Mouse (Mus musculus) kidney, postnatal 4 days (tissue): Measurements from ENCODE around the gene Cbwd1.

ENCODE experiments used
- DNase-seq, 2 experiments: peaks; one replicate each; pipeline ENCODE4 v3.0.0; 2021; ENCODE audit warnings: mixed read lengths in 2 of 2

Gene Cbwd1

DNA sequence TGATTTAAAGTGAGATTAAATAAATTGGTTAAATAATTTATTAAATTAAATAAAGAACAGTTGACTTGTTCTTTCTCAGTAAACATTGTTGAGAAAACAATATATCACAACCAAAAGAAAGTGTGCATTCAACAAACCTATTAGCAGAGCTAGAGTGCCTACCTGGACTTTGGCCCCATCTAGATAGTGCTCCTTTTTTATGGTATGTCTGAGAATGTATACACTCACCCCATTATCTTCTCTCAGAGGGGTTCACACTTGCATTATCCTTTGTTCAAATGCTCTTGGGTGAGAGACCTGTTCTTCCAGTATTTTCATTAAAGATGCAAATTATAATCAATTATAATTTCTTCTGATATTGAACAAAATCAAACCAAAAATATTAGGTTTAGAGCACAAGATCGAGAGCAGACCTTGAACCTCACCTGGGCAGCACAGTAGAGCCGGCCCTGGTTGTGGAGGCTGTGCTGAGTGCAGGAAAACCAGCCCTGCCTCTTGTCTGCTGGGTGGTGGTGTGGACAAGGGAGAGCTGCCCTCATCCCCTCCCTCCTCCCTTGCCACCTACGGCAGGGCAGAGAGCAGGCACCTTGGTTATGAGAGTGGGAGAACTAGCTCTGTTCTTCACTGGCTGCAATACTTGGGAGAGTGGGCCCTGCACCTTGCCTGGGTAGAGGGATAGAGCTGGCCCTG lies 11.4 kb upstream of the Cbwd1 start:
- no peak for DNase-seq

- DNase-seq, result no peak
Measured at GRCm38 (mm10) chr19:24971307-24971706, 9.9 kb upstream of the Cbwd1 start.

DNA sequence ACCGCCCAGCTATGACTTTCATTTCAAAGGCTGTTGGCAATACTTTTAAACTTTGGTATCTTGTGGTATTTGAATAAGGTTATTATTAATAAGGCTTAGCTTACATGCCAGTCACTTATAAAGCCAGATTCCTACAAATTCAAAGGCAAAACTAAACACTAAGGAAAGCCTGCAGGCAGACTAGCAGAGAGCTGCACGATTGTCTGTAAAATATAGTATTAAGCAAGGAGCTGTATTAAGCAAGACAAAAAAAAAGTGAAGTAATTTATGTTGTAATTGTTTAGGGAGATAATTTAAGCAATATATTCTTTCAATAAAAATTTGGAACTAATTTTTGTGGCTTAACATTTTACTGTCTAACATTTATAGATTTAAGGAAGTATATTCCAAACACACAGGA lies 5.5 kb upstream of the Cbwd1 start:
- DNase-seq, result no peak

DNA sequence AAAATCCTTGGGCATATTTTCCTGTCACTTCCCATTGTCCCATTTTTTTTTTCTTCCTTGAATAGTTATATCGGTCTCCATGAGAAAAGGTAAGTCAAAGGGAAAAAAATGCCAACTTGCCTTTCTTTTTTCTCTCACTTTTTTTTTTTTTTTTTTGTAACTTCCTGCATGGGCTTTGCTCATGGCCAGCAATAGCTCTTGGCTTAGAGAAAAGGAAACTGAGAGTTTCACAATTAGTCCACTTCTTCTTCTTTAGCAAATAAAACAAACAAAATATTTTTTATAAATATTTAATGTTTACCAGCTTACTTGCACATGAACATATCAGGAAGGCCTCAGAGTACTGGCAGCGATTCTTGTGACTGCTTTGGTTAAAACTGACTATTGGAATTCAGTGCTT lies 4.8 kb upstream of the Cbwd1 start:
- no peak for DNase-seq

DNA sequence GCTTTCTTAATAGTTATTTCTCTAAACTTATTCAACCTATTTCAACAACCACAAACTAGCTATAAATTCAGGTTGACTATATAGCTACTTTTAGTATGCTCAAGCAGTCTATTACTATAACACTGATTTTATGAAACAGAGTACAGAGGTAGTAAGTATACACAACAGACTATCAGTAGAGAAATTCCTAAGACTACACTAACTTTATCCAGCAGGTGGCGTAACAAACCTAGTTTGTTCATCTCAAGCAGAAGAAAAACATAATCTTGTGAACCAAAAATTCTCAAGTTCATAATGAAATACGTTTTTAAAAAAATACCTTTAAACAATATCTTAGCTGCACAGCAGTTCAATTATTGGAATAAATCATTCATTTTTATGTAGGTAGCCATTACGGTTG lies 2.9 kb downstream of the Cbwd1 start:
- DNase-seq, result no peak

- no peak for DNase-seq
Measured at GRCm38 (mm10) chr19:24945521-24946262, 15.7 kb downstream of the Cbwd1 start.

- DNase-seq, result peak in 1 of 2 experiments; percentile 5
Measured at GRCm38 (mm10) chr19:24937084-24937483, 24.3 kb downstream of the Cbwd1 start.

DNA sequence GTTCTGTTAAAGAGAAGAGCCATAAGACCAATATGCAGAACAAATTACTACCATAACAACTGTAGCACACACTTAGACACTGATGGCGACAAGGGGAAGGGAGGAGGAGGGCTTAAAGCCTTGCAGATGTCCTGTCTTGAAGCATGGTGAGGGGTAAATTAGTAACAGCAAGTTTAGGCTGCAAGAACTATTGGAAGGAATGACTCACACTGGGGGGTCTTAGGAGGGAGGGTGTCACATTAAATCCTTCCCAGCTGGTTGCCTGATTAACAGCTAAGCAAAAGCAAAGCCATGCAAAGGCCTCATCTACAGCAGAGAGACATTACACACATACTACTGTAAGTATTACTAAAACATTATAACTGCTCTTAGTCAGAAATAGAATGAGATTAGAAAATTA lies 32.4 kb downstream of the Cbwd1 start:
- DNase-seq, result no peak

DNA sequence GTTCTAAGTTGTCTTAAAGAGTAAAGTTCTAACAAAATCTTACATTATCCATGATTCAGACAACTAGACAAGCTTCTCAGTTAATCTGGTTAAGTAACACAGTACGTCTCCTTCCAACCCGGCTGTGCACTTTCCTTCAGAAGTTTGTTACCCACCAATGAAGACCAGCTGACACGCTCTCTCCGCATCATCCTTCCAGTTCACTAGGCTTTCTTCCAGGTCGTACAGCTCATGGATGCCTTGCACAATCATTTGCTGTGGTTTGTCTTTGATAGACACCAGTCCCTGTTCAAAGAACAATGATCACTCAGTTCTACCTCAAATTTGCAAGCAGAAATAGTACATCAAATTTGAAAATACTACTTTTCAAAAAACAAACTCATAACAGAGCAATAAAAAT lies 40.5 kb downstream of the Cbwd1 start:
- no peak for DNase-seq

DNA sequence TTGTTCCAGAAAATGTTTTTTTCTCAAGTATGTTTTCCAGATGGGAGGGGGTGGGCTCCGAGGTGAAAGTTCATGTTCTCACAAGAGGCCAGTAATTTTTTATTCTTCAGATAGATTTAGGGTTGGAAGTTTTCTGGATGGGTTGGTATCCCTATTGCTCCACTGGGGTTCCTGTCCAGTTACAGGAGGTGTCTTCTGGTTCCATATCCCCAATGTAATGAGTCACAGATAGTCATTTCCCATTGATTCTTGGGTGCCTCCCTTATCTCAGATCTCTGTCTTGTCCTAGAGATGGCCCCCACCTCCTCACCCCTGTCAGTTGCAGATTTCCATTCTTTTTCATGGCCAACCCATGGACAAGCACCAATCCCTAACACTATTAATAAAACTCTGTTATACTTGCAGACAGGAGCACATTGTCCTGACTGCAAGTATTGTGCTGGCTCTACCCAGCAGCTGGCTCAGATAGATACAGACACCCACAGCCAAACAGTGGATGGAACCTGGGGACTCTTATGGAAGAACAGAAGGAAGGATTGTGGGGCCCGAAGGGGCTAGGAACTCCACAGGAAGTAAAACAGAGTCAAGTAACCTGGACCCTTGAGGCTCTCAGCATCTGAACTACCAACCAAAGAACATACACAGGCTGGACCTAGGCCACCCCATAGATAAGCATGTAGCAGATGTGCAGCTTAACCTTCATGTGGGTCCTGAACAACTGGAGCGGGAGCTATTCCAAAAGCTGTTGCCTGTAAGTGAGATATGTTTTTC lies 52.8 kb downstream of the Cbwd1 start:
- DNase-seq, result no peak

DNA sequence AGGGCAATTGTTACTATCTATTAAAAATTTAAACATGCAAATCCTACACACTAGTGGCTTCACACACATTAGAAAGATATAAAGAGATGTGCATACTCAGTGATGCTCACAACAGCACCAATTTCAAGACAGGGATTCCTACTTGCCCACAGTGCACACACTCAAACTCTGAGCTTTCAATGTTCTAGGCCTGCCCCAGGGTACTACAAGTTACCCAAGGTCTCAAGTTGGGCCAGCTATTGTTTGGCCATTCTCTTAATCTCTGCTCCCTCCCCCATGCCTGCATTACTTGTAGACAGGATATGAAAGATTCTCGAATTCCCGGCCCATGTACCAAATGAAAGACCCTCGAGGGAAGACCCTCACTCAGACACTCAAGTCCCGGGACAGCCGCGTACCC lies 53.8 kb downstream of the Cbwd1 start:
- no peak for DNase-seq

DNA sequence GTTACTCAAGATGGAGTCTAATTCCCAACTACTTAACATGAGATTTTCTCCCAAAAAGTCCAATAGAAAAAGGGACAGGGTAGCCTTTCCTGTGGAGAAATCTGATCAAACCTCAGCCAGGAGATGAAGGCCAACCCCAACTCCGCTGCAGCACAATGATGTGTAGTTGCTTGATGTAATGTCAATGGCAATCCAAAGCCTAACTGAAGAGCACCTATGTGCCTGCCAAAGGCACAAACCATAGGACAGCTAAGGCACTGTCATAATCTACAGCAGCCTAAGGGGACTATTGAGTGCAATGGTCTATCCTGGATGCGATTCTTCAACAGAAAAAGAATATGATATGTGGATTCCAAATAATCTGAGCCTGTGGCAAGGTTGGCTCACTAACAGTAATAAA lies 58.6 kb downstream of the Cbwd1 start:
- DNase-seq, result no peak

- no peak for DNase-seq
Measured at GRCm38 (mm10) chr19:24902256-24902655, 59.2 kb downstream of the Cbwd1 start.

GRCm38 (mm10) chr19:24901666-24902065 lies 59.7 kb downstream of the Cbwd1 start:
- DNase-seq, result no peak

- peak in 1 of 2 experiments; percentile 17 for DNase-seq
Measured at GRCm38 (mm10) chr19:24900581-24901220, 60.7 kb downstream of the Cbwd1 start, which contains the start of gene Foxd4. TSS of gene Foxd4 (minus strand) at chr19:24901197.

- DNase-seq, result peak; percentile 31 to 55
Measured at GRCm38 (mm10) chr19:24899578-24900544, 61.5 kb downstream of the Cbwd1 start.

GRCm38 (mm10) chr19:24898737-24899577 lies 62.5 kb downstream of the Cbwd1 start:
- peak in 1 of 2 experiments; percentile 41 for DNase-seq

DNA sequence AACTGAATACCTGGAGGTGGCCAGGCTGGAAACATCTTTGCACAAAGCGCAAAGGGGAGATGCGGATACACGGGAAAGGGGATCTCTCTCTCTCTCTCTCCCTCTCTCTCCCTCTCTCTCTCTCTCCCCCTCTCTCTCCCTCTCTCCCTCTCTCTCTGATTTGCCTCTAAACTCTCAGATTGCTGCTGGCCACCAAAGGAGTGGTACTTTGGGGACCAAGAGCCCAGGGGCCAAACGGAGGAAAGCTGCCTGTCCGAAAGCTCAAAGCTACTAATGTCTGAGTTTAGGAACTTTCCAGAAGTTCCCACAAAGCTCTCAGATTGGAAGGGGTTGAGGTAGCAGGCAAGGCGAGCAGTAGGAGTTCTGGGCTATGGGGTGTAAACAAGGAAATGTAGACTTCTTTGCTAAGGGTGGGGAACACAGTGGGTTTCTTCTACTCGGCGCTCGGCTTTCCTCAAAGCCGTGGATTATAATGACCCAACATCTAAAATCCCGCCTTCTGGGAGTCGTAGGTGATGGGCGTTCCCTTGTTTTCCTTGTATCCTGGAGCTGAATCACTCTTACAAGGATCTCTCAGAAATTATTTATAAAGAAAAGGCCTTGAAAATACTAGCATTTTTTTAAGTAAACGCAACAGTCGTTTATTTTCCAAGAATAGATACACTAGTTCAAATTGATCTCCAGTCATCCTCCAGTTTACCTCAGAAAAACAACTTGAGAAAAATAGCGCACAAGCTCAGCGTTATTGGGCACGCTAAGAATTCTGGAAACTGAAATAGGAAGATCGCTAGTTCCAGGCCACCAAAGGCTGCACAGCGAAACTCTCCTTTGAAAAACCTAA lies 63.3 kb downstream of the Cbwd1 start:
- DNase-seq, result peak in 1 of 2 experiments; percentile 18

DNA sequence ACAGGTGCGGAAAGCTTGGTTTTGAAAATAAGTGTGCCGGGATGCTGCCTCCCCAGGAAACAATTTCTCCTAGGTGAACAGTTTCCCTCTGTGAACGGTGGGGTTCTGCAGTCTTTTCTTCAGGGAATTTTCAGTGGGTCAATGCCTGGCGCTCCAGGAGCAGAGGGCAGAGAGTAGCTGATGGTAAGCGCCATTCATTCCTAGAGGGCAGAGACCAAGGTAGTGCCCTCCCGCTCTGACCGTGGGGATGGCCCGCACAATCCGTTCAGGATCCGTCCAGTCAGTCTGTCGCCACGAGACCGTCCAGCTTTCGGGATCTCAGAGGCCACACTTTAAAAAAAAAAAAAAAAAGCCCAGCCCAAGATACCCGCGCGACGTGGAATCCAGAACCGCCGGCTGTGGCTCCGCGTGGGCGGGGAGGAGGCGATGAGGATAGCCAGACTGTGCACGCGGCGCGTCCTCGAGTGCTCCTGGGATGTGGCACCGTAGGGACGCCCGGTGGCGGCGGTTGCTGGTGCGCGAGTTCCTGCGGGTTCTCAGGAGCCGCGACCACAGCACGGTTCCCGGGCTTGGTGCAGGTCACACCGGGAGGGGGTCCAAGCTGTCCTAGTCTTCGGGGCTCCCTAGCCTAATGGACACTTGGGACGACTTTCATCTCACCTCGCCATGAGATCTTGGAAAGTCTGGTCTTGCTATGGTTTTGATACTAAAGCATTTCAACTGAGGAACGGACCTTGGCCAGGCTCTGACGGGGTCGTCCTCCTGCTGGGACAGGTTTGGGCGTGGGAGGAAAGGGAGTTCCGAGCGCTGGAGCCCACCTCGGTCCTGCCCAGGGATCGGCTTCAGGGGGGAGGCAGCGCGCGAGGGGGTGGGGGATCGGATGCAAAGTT lies 64.2 kb downstream of the Cbwd1 start:
- DNase-seq, result peak; percentile 42 to 52
